ENCODE assay signal across 8 mouse cellular contexts in the genomic region with DNA sequence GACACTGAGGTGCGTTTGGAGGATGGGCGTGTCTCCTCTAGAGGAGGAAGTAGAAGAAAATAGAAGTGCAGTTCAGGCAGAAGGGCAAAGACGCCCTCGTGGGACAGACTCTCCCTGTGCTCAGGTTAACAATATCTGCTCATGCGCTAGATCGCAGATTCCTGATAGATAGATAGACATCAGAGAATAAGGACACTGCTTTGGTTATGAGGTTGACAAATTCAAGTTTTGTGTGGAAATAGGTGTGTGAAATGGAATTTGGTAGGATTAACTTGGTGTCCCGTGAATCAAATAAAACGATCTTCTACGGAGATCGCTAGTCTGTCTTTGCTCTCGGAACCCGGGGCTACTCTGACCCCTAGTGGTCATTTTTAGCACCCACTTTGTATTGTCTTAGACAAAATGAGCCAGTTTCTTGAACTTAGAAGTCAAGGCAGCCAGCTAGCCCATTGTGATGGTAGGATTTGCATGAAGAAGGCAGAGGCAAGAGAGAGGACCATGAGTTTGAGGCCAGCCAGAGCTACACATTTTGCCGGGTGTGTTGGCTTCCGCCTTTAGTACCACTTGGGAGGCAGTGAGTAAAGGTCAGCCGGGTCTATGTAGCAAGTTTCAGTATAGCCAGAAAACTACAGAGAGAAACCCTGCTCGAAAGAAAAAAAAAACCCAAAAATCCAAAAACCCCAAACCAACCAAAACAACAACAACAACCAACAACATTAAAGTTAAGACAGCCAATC. TPM values are rescaled to one million over a fixed set of nuclear protein-coding genes. Genes with fewer than 3 reads are reported as not detected.
DNase-seq lines count a peak whose midpoint lies in the region; ATAC-seq and TF ChIP-seq lines count a peak whose summit lies in the region.

No protein-coding gene starts in this region.

- 0 out of 2 replicates have a peak, but pooled peaks cover 1% of the 10 kb centered on the region for H3K36me3 ChIP-seq in kidney, adult 2 months (ENCODE audit: control insufficient read depth, insufficient read depth, low read length)
- peaks cover 49% of the 10 kb centered on the region for H3K36me3 ChIP-seq in limb, embryonic 13.5 days
- H3K36me3 ChIP-seq in midbrain, embryonic 13.5 days = no peaks in the 10 kb centered on the region
- peaks cover 23% of the 10 kb centered on the region for H3K36me3 ChIP-seq in stomach, embryonic 14.5 days (ENCODE audit: control insufficient read depth, insufficient read depth, low read length)

- H3K9ac ChIP-seq in limb, embryonic 13.5 days = no peak overlapping the region
- H3K9ac ChIP-seq in midbrain, embryonic 13.5 days (replicated peaks) = no peak overlapping the region
- no peak overlapping the region for H3K9ac ChIP-seq in stomach, embryonic 14.5 days (replicated peaks; ENCODE audit: low read depth, low read length)

- no peak for TF ChIP-seq POLR2A in kidney, adult 2 months (IDR thresholded peaks at IDR 0.05; ENCODE audit: low read depth, low read length)

- WGBS in kidney, adult 2 months = 34% methylated on average over 16 of the region's 16 CpGs
- WGBS in limb, embryonic 13.5 days = 24% methylated on average over 16 of the region's 16 CpGs
- 19% methylated on average over 16 of the region's 16 CpGs for WGBS in midbrain, embryonic 13.5 days
- 26% methylated on average over 16 of the region's 16 CpGs for WGBS in stomach, embryonic 14.5 days

- no peaks in the 10 kb centered on the region for H3K4me1 ChIP-seq in kidney, adult 2 months (ENCODE audit: control insufficient read depth, insufficient read depth, low read length)
- H3K4me1 ChIP-seq in limb, embryonic 13.5 days = peaks cover 41% of the 10 kb centered on the region
- peaks cover 7% of the 10 kb centered on the region for H3K4me1 ChIP-seq in midbrain, embryonic 13.5 days (replicated peaks)
- peaks cover 9% of the 10 kb centered on the region; the same call in 1 of the 2 replicates for H3K4me1 ChIP-seq in stomach, embryonic 14.5 days (ENCODE audit: control insufficient read depth, insufficient read depth, low read length)

- ATAC-seq in limb, embryonic 13.5 days (ENCODE audit: low FRiP score, low read depth) = no peak
- peak; percentile 70 for ATAC-seq in midbrain, embryonic 13.5 days
- ATAC-seq in stomach, embryonic 14.5 days (ENCODE audit: insufficient number of reproducible peaks, insufficient read depth, low FRiP score, low read depth) = peak; percentile 62; the same call in 1 of the 2 replicates

- H3K4me3 ChIP-seq in kidney, adult 2 months (ENCODE audit: insufficient read depth, low read depth, low read length) = no peak overlapping the region
- 0 out of 2 replicates have a peak overlapping the region, but pooled peaks have one; percentile 4 for H3K4me3 ChIP-seq in limb, embryonic 13.5 days
- H3K4me3 ChIP-seq in midbrain, embryonic 13.5 days (replicated peaks) = peak overlapping the region; percentile 32
- H3K4me3 ChIP-seq in stomach, embryonic 14.5 days (ENCODE audit: low read depth, low read length) = no peak overlapping the region

- TF ChIP-seq CTCF in kidney, adult 2 months (conservative IDR thresholded peaks at IDR 0.05; ENCODE audit: insufficient read depth, insufficient read length, low read depth, low read length) = peak; percentile 70

- no peak overlapping the region for H3K27ac ChIP-seq in kidney, adult 2 months (ENCODE audit: insufficient read depth, low read depth, low read length)
- no peak overlapping the region for H3K27ac ChIP-seq in limb, embryonic 13.5 days
- H3K27ac ChIP-seq in midbrain, embryonic 13.5 days = no peak overlapping the region
- H3K27ac ChIP-seq in stomach, embryonic 14.5 days (ENCODE audit: low read length) = no peak overlapping the region

- H3K27me3 ChIP-seq in kidney, adult 2 months (replicated peaks; ENCODE audit: control insufficient read depth, insufficient read depth, low read length) = no peaks in the 10 kb centered on the region; the same call in 1 of the 2 replicates
- H3K27me3 ChIP-seq in limb, embryonic 13.5 days = 0 out of 2 replicates have a peak, but pooled peaks cover 2% of the 10 kb centered on the region
- no peaks in the 10 kb centered on the region for H3K27me3 ChIP-seq in midbrain, embryonic 13.5 days
- H3K27me3 ChIP-seq in stomach, embryonic 14.5 days (ENCODE audit: control insufficient read depth, insufficient read depth, low read length) = no peaks in the 10 kb centered on the region

- DNase-seq in 416B (ENCODE audit: low read depth) = peak; percentile 79
- peak; percentile 38 to 60 for DNase-seq in adrenal gland, adult 18-20 months (ENCODE audit: low spot score in 2 of 2)
- DNase-seq in embryo, embryonic 10.5 days (ENCODE audit: low spot score) = peak; percentile 90
- DNase-seq in heart, adult 8-10 months (ENCODE audit: low spot score) = peak; percentile 64
- peak; percentile 78 for DNase-seq in kidney, adult 2 months

- peak overlapping the region; percentile 38 for H3K4me2 ChIP-seq in limb, embryonic 13.5 days (replicated peaks)
- peak overlapping the region; percentile 51 for H3K4me2 ChIP-seq in midbrain, embryonic 13.5 days (replicated peaks)
- peak overlapping the region; percentile 37 for H3K4me2 ChIP-seq in stomach, embryonic 14.5 days (replicated peaks; ENCODE audit: low read depth, low read length)

- no peaks in the 10 kb centered on the region for H3K9me3 ChIP-seq in limb, embryonic 13.5 days
- no peaks in the 10 kb centered on the region for H3K9me3 ChIP-seq in midbrain, embryonic 13.5 days
- no peaks in the 10 kb centered on the region; the same call in 1 of the 2 replicates for H3K9me3 ChIP-seq in stomach, embryonic 14.5 days (ENCODE audit: control insufficient read depth, low read depth, low read length)

RNA-seq across cellular contexts. Expression of gene Emp1, which starts 15.4 kb away (rescaled TPM):
- total RNA-seq in adrenal gland, adult 18-20 months (2021) = 10 to 100 TPM; 21.7 to 53.4 TPM
- 10 to 100 TPM; 24.4 to 52.4 (median 41.1) TPM for total RNA-seq in heart, adult 8-10 months (2022)
- 56.0 and 66.3 TPM in 2 replicates for polyA plus RNA-seq in kidney, adult 2 months (2012; rRNA removed)
- polyA plus RNA-seq in limb, embryonic 13.5 days (2015; fragmentation: Nextera tagmentation; extraction: Ambion mirVana) = 123 and 127 TPM in 2 replicates
- polyA plus RNA-seq in midbrain, embryonic 13.5 days (2015; fragmentation: Nextera tagmentation; extraction: Ambion mirVana) = 6.7 and 9.2 TPM in 2 replicates
- polyA plus RNA-seq in stomach, embryonic 14.5 days (2014; fragmentation: Nextera tagmentation; extraction: Ambion mirVana) = 28.8 and 32.1 TPM in 2 replicates

Comparison
In these comparisons a context has a peak if more than half of its experiments do, and no peak if none do; other contexts are left out.
1. H3K4me3 ChIP-seq: peak in limb, embryonic 13.5 days (single experiment) and midbrain, embryonic 13.5 days (single experiment); none in kidney, adult 2 months (single experiment) and stomach, embryonic 14.5 days (single experiment).
2. Peak in every context shown above with its lines, with median percentiles within 50 percentile points of each other: DNase-seq and H3K4me2 ChIP-seq.